ENCODE assay signal across 15 mouse cellular contexts in genomic region chr7:81806067-81806466, GRCm38 (mm10). TPM values are rescaled to one million over a fixed set of nuclear protein-coding genes. Genes with fewer than 3 reads are reported as not detected.
DNase-seq lines count a peak whose midpoint lies in the region; ATAC-seq and TF ChIP-seq lines count a peak whose summit lies in the region.
"Had no signal": no experiment of that assay in that cellular context is flagged by ENCODE, and none has a peak within 500 bp of the region (broad histone marks: within the 10 kb centered on the region; RNA-seq: fewer than 3 reads in every experiment).

No protein-coding gene starts in this region.

- DNase-seq in forebrain, embryonic 10.5 days (ENCODE audit: extremely low spot score, low spot score) = no peak
- no peak for DNase-seq in forebrain, embryonic 11.5 days (ENCODE audit: low spot score)
- DNase-seq in liver, embryonic 11.5 days (ENCODE audit: low spot score) = no peak
- no peak for DNase-seq in liver, postnatal 0 days
- peak; percentile 57 for DNase-seq in embryonic facial prominence, embryonic 14.5 days (ENCODE audit: low spot score)
- no peak for DNase-seq in liver, embryonic 13.5 days
- no peak for DNase-seq in ovary, postnatal 36 days (ENCODE audit: low spot score)
- DNase-seq: adrenal gland, adult 2 months; cerebellum, postnatal 36 days; heart, postnatal 4 days; kidney, adult 2 months; kidney, postnatal 4 days; lung, postnatal 36 days had no signal

- TF ChIP-seq CTCF in liver, postnatal 0 days (IDR thresholded peaks at IDR 0.05; ENCODE audit: low read depth) = no peak

- no peak for TF ChIP-seq EP300 in liver, postnatal 0 days (IDR thresholded peaks at IDR 0.05; ENCODE audit: low read depth)

- H3K4me2 ChIP-seq in forebrain, embryonic 11.5 days (ENCODE audit: low read depth, low read length, severe bottlenecking) = no peak overlapping the region
- no peak overlapping the region for H3K4me2 ChIP-seq in liver, embryonic 11.5 days
- H3K4me2 ChIP-seq in liver, postnatal 0 days (ENCODE audit: low read depth, low read length) = no peak overlapping the region
- no peak overlapping the region for H3K4me2 ChIP-seq in embryonic facial prominence, embryonic 14.5 days (ENCODE audit: low read depth, low read length)
- no peak overlapping the region for H3K4me2 ChIP-seq in liver, embryonic 13.5 days
- H3K4me2 ChIP-seq: limb, embryonic 15.5 days had no signal

- H3K36me3 ChIP-seq in forebrain, embryonic 10.5 days (replicated peaks) = peaks cover 44% of the 10 kb centered on the region
- H3K36me3 ChIP-seq in forebrain, embryonic 11.5 days (ENCODE audit: control insufficient read depth, insufficient read depth, low read length) = no peaks in the 10 kb centered on the region
- 0 out of 2 replicates have a peak, but pooled peaks cover 4% of the 10 kb centered on the region for H3K36me3 ChIP-seq in liver, embryonic 11.5 days (ENCODE audit: control insufficient read depth, insufficient read depth, low read length)
- H3K36me3 ChIP-seq in liver, postnatal 0 days (replicated peaks; ENCODE audit: insufficient read depth, low read length) = peaks cover 21% of the 10 kb centered on the region
- H3K36me3 ChIP-seq in embryonic facial prominence, embryonic 14.5 days (ENCODE audit: control insufficient read depth, insufficient read depth, low read length) = peaks cover 27% of the 10 kb centered on the region; the same call in 1 of the 2 replicates
- H3K36me3 ChIP-seq in liver, embryonic 13.5 days = peaks cover 32% of the 10 kb centered on the region

- no peak for ATAC-seq in forebrain, embryonic 11.5 days (replicated peaks; ENCODE audit: low FRiP score)
- peak; percentile 66; the same call in 1 of the 2 replicates for ATAC-seq in liver, embryonic 11.5 days (replicated peaks; ENCODE audit: low FRiP score)
- no peak for ATAC-seq in liver, postnatal 0 days
- no peak; the same call in 1 of the 2 replicates for ATAC-seq in embryonic facial prominence, embryonic 14.5 days (ENCODE audit: low read depth)
- peak; percentile 59 for ATAC-seq in liver, embryonic 13.5 days (ENCODE audit: low read depth)
- ATAC-seq in inflammation-experienced regulatory T-cells, adult 6 months = no peak

- no peaks in the 10 kb centered on the region for H3K27me3 ChIP-seq in forebrain, embryonic 10.5 days (ENCODE audit: poor library complexity, severe bottlenecking)
- no peaks in the 10 kb centered on the region for H3K27me3 ChIP-seq in forebrain, embryonic 11.5 days (ENCODE audit: control insufficient read depth, insufficient read depth, low read length)
- no peaks in the 10 kb centered on the region for H3K27me3 ChIP-seq in liver, embryonic 11.5 days (replicated peaks; ENCODE audit: control insufficient read depth, insufficient read depth, low read length)
- H3K27me3 ChIP-seq in liver, postnatal 0 days (ENCODE audit: insufficient read depth, low read length) = no peaks in the 10 kb centered on the region
- H3K27me3 ChIP-seq in embryonic facial prominence, embryonic 14.5 days (replicated peaks; ENCODE audit: control insufficient read depth, insufficient read depth, low read length) = no peaks in the 10 kb centered on the region
- no peaks in the 10 kb centered on the region for H3K27me3 ChIP-seq in liver, embryonic 13.5 days
- H3K27me3 ChIP-seq: limb, embryonic 15.5 days had no signal

- 79% methylated on average over 5 of the region's 5 CpGs for WGBS in forebrain, embryonic 10.5 days
- WGBS in forebrain, embryonic 11.5 days = 81% methylated on average over 5 of the region's 5 CpGs
- WGBS in liver, embryonic 11.5 days = 74% methylated on average over 5 of the region's 5 CpGs
- 67% methylated on average over 5 of the region's 5 CpGs for WGBS in liver, postnatal 0 days (ENCODE audit: insufficient replicate concordance)
- 70% methylated on average over 5 of the region's 5 CpGs for WGBS in embryonic facial prominence, embryonic 14.5 days
- 52% methylated on average over 5 of the region's 5 CpGs for WGBS in liver, embryonic 13.5 days (ENCODE audit: insufficient replicate concordance)

- no peak overlapping the region for H3K4me3 ChIP-seq in forebrain, embryonic 10.5 days
- H3K4me3 ChIP-seq in forebrain, embryonic 11.5 days (ENCODE audit: low read depth, low read length) = no peak overlapping the region
- H3K4me3 ChIP-seq in liver, embryonic 11.5 days (ENCODE audit: low read depth, low read length) = no peak overlapping the region
- no peak overlapping the region for H3K4me3 ChIP-seq in liver, postnatal 0 days (ENCODE audit: low read depth, low read length)
- H3K4me3 ChIP-seq in embryonic facial prominence, embryonic 14.5 days (ENCODE audit: low read depth, low read length) = no peak overlapping the region
- H3K4me3 ChIP-seq in liver, embryonic 13.5 days (replicated peaks) = no peak overlapping the region
- H3K4me3 ChIP-seq: limb, embryonic 15.5 days had no signal

- peak overlapping the region; percentile 7; the same call in 1 of the 2 replicates for H3K27ac ChIP-seq in forebrain, embryonic 10.5 days
- no peak overlapping the region; the same call in 1 of the 2 replicates for H3K27ac ChIP-seq in forebrain, embryonic 11.5 days (ENCODE audit: low read depth, low read length)
- H3K27ac ChIP-seq in liver, embryonic 11.5 days (ENCODE audit: low read depth, low read length) = no peak overlapping the region
- H3K27ac ChIP-seq in liver, postnatal 0 days (ENCODE audit: low read depth) = no peak overlapping the region
- H3K27ac ChIP-seq in embryonic facial prominence, embryonic 14.5 days (replicated peaks; ENCODE audit: low read depth, low read length) = no peak overlapping the region
- no peak overlapping the region for H3K27ac ChIP-seq in liver, embryonic 13.5 days
- H3K27ac ChIP-seq: limb, embryonic 15.5 days had no signal

- no peak overlapping the region for H3K9ac ChIP-seq in forebrain, embryonic 11.5 days (ENCODE audit: low read length)
- H3K9ac ChIP-seq in liver, embryonic 11.5 days (ENCODE audit: low read depth, low read length) = no peak overlapping the region
- no peak overlapping the region for H3K9ac ChIP-seq in liver, postnatal 0 days (replicated peaks)
- no peak overlapping the region for H3K9ac ChIP-seq in embryonic facial prominence, embryonic 14.5 days (ENCODE audit: low read depth, low read length)
- H3K9ac ChIP-seq in liver, embryonic 13.5 days = no peak overlapping the region; the same call in 1 of the 2 replicates
- H3K9ac ChIP-seq: limb, embryonic 15.5 days had no signal

- no peaks in the 10 kb centered on the region for H3K9me3 ChIP-seq in forebrain, embryonic 10.5 days
- no peaks in the 10 kb centered on the region for H3K9me3 ChIP-seq in forebrain, embryonic 11.5 days (ENCODE audit: control insufficient read depth, low read length)
- H3K9me3 ChIP-seq in liver, embryonic 11.5 days (ENCODE audit: control insufficient read depth, low read length) = no peaks in the 10 kb centered on the region
- H3K9me3 ChIP-seq in liver, postnatal 0 days (ENCODE audit: low read length) = no peaks in the 10 kb centered on the region
- H3K9me3 ChIP-seq in embryonic facial prominence, embryonic 14.5 days (ENCODE audit: control insufficient read depth, low read length) = no peaks in the 10 kb centered on the region
- no peaks in the 10 kb centered on the region for H3K9me3 ChIP-seq in liver, embryonic 13.5 days (replicated peaks)
- H3K9me3 ChIP-seq: limb, embryonic 15.5 days had no signal

- no peaks in the 10 kb centered on the region for H3K4me1 ChIP-seq in forebrain, embryonic 10.5 days
- no peaks in the 10 kb centered on the region for H3K4me1 ChIP-seq in forebrain, embryonic 11.5 days (replicated peaks; ENCODE audit: control insufficient read depth, insufficient read depth, low read length)
- no peaks in the 10 kb centered on the region for H3K4me1 ChIP-seq in liver, embryonic 11.5 days (replicated peaks; ENCODE audit: control insufficient read depth, insufficient read depth, low read length)
- H3K4me1 ChIP-seq in liver, postnatal 0 days (ENCODE audit: insufficient read depth) = no peaks in the 10 kb centered on the region
- H3K4me1 ChIP-seq in embryonic facial prominence, embryonic 14.5 days (ENCODE audit: control insufficient read depth, insufficient read depth, low read length) = no peaks in the 10 kb centered on the region
- peaks cover 5% of the 10 kb centered on the region for H3K4me1 ChIP-seq in liver, embryonic 13.5 days (replicated peaks)
- H3K4me1 ChIP-seq: limb, embryonic 15.5 days had no signal

RNA-seq across cellular contexts. Expression of gene 3110040N11Rik, which starts 16.8 kb away (rescaled TPM):
- polyA plus RNA-seq in forebrain, embryonic 10.5 days (2016; fragmentation: Nextera tagmentation; extraction: Ambion mirVana) = 38.3 and 40.9 TPM in 2 replicates
- polyA plus RNA-seq in forebrain, embryonic 11.5 days (2014; fragmentation: Nextera tagmentation; extraction: Ambion mirVana) = 31.9 and 41.2 TPM in 2 replicates
- 45.8 and 58.9 TPM in 2 replicates for polyA plus RNA-seq in liver, embryonic 11.5 days (2014; fragmentation: Nextera tagmentation; extraction: Ambion mirVana)
- 21.8 and 24.3 TPM in 2 replicates for polyA plus RNA-seq in liver, postnatal 0 days (2015; fragmentation: Nextera tagmentation; extraction: Ambion mirVana)
- 51.3 and 53.7 TPM in 2 replicates for polyA plus RNA-seq in embryonic facial prominence, embryonic 14.5 days (2014; fragmentation: Nextera tagmentation; extraction: Ambion mirVana)
- polyA plus RNA-seq in liver, embryonic 13.5 days (2015; fragmentation: Nextera tagmentation; extraction: Ambion mirVana) = 30.0 and 30.2 TPM in 2 replicates
- polyA plus RNA-seq in inflammation-experienced regulatory T-cells, adult 6 months (2017; shearing (Covaris generic)) = 10 to 100 TPM; 62.7 to 70.5 (median 68.8) TPM

RNA-seq across cellular contexts. Expression of gene Btbd1, which starts 23.2 kb away (rescaled TPM):
- polyA plus RNA-seq in forebrain, embryonic 10.5 days (2016; fragmentation: Nextera tagmentation; extraction: Ambion mirVana) = 56.6 and 60.7 TPM in 2 replicates
- polyA plus RNA-seq in forebrain, embryonic 11.5 days (2014; fragmentation: Nextera tagmentation; extraction: Ambion mirVana) = 97.6 and 102 TPM in 2 replicates
- 52.0 and 52.7 TPM in 2 replicates for polyA plus RNA-seq in liver, embryonic 11.5 days (2014; fragmentation: Nextera tagmentation; extraction: Ambion mirVana)
- polyA plus RNA-seq in liver, postnatal 0 days (2015; fragmentation: Nextera tagmentation; extraction: Ambion mirVana) = 16.6 and 20.8 TPM in 2 replicates
- 100 and 109 TPM in 2 replicates for polyA plus RNA-seq in embryonic facial prominence, embryonic 14.5 days (2014; fragmentation: Nextera tagmentation; extraction: Ambion mirVana)
- polyA plus RNA-seq in liver, embryonic 13.5 days (2015; fragmentation: Nextera tagmentation; extraction: Ambion mirVana) = 24.0 and 25.3 TPM in 2 replicates
- 10 to 100 TPM; 13.9 to 23.0 (median 16.8) TPM for polyA plus RNA-seq in inflammation-experienced regulatory T-cells, adult 6 months (2017; shearing (Covaris generic))

RNA-seq across cellular contexts. Expression of gene Ramac, which starts 43.3 kb away (rescaled TPM):
- polyA plus RNA-seq in forebrain, embryonic 10.5 days (2016; fragmentation: Nextera tagmentation; extraction: Ambion mirVana) = 127 and 129 TPM in 2 replicates
- polyA plus RNA-seq in forebrain, embryonic 11.5 days (2014; fragmentation: Nextera tagmentation; extraction: Ambion mirVana) = 117 and 130 TPM in 2 replicates
- 98.0 and 103 TPM in 2 replicates for polyA plus RNA-seq in liver, embryonic 11.5 days (2014; fragmentation: Nextera tagmentation; extraction: Ambion mirVana)
- polyA plus RNA-seq in liver, postnatal 0 days (2015; fragmentation: Nextera tagmentation; extraction: Ambion mirVana) = 72.1 and 78.7 TPM in 2 replicates
- polyA plus RNA-seq in embryonic facial prominence, embryonic 14.5 days (2014; fragmentation: Nextera tagmentation; extraction: Ambion mirVana) = 107 TPM in 2 replicates
- 68.9 and 84.2 TPM in 2 replicates for polyA plus RNA-seq in liver, embryonic 13.5 days (2015; fragmentation: Nextera tagmentation; extraction: Ambion mirVana)
- polyA plus RNA-seq in inflammation-experienced regulatory T-cells, adult 6 months (2017; shearing (Covaris generic)) = 100 to 1,000 TPM; 153 to 159 (median 158) TPM

RNA-seq across cellular contexts. Expression of gene Gm10160, which starts 49.5 kb away (rescaled TPM):
- not detected in 2 replicates for polyA plus RNA-seq in forebrain, embryonic 10.5 days (2016; fragmentation: Nextera tagmentation; extraction: Ambion mirVana)
- not detected in 2 replicates for polyA plus RNA-seq in forebrain, embryonic 11.5 days (2014; fragmentation: Nextera tagmentation; extraction: Ambion mirVana)
- polyA plus RNA-seq in liver, embryonic 11.5 days (2014; fragmentation: Nextera tagmentation; extraction: Ambion mirVana) = not detected in 2 replicates
- not detected in 2 replicates for polyA plus RNA-seq in liver, postnatal 0 days (2015; fragmentation: Nextera tagmentation; extraction: Ambion mirVana)
- polyA plus RNA-seq in embryonic facial prominence, embryonic 14.5 days (2014; fragmentation: Nextera tagmentation; extraction: Ambion mirVana) = not detected in 2 replicates
- not detected in 2 replicates for polyA plus RNA-seq in liver, embryonic 13.5 days (2015; fragmentation: Nextera tagmentation; extraction: Ambion mirVana)
- polyA plus RNA-seq in inflammation-experienced regulatory T-cells, adult 6 months (2017; shearing (Covaris generic)) = not detected
- polyA plus RNA-seq: adrenal gland, adult 2 months; kidney, adult 2 months; limb, embryonic 15.5 days had no signal

RNA-seq across cellular contexts. Expression of gene Tm6sf1, which starts 52.7 kb away (rescaled TPM):
- polyA plus RNA-seq in forebrain, embryonic 10.5 days (2016; fragmentation: Nextera tagmentation; extraction: Ambion mirVana) = 11.2 and 11.7 TPM in 2 replicates
- polyA plus RNA-seq in forebrain, embryonic 11.5 days (2014; fragmentation: Nextera tagmentation; extraction: Ambion mirVana) = 11.4 and 14.3 TPM in 2 replicates
- polyA plus RNA-seq in liver, embryonic 11.5 days (2014; fragmentation: Nextera tagmentation; extraction: Ambion mirVana) = 12.1 and 12.5 TPM in 2 replicates
- 8.7 and 9.0 TPM in 2 replicates for polyA plus RNA-seq in liver, postnatal 0 days (2015; fragmentation: Nextera tagmentation; extraction: Ambion mirVana)
- 34.7 and 50.6 TPM in 2 replicates for polyA plus RNA-seq in embryonic facial prominence, embryonic 14.5 days (2014; fragmentation: Nextera tagmentation; extraction: Ambion mirVana)
- polyA plus RNA-seq in liver, embryonic 13.5 days (2015; fragmentation: Nextera tagmentation; extraction: Ambion mirVana) = 6.9 and 7.5 TPM in 2 replicates
- polyA plus RNA-seq in inflammation-experienced regulatory T-cells, adult 6 months (2017; shearing (Covaris generic)) = 10 to 100 TPM in 2 of 3 experiments, 1 to 10 TPM in 1; 5.4 to 14.7 (median 10.2) TPM

Comparison
In these comparisons a context has a peak if more than half of its experiments do, and no peak if none do; other contexts are left out.
1. ATAC-seq: peak in liver, embryonic 11.5 days (single experiment) and liver, embryonic 13.5 days (single experiment); none in forebrain, embryonic 11.5 days (single experiment), liver, postnatal 0 days (single experiment), embryonic facial prominence, embryonic 14.5 days (single experiment) and inflammation-experienced regulatory T-cells, adult 6 months (single experiment).